Mouse (Mus musculus) layer of hippocampus, adult 2 months (tissue): ENCODE measurements around the gene Ptpdc1. TPM values are rescaled to one million over a fixed set of nuclear protein-coding genes. Genes with fewer than 3 reads are reported as not detected.

Experiments
- DNase-seq, 2 experiments: peaks; one replicate each; pipeline ENCODE4 v3.0.0; 2022; ENCODE audit warnings: low spot score in 2 of 2
- H3K27ac ChIP-seq: fragments of 200-600 bp; 2 replicates; pipeline ENCODE4 v1.8.1; 2022
- H3K4me3 ChIP-seq: fragments of 200-600 bp; 2 replicates; pipeline ENCODE4 v1.8.1; 2022; ENCODE audit warnings: mild to moderate bottlenecking
- CTCF ChIP-seq: fragments of 200-600 bp; conservative IDR thresholded peaks from 2 replicates; pipeline ENCODE4 v1.8.1; 2022; ENCODE audit warnings: antibody characterized with exemption, mild to moderate bottlenecking, moderate library complexity
- total RNA-seq, 2 experiments: library from RNA; stranded (reverse); gene quantifications; 2 replicates each; pipeline ENCODE4 v1.2.3; 2021

The Ptpdc1 gene
- total RNA-seq, 2 experiments from 2014 or later: 37.0 to 44.7 TPM

- Histone ChIP-seq H3K27ac (no peak overlapping the region), H3K4me3 (no peak overlapping the region)
- DNase-seq: no peak
- no peak for TF ChIP-seq CTCF
These were observed 55.8 kb downstream of the Ptpdc1 start for GRCm38 (mm10) chr13:48569576-48570132.

GRCm38 (mm10) chr13:48567646-48568045 is 57.8 kb downstream of the Ptpdc1 start:
- Histone ChIP-seq H3K4me3 (no peak overlapping the region), H3K27ac (peak overlapping the region; percentile 7; the same call in 1 of the 2 replicates)
- no peak for TF ChIP-seq CTCF
- DNase-seq: no peak

GRCm38 (mm10) chr13:48566116-48566935 is 59.1 kb downstream of the Ptpdc1 start:
- DNase-seq: peak; percentile 40 to 59
- Histone ChIP-seq H3K27ac (peak overlapping the region; percentile 89), H3K4me3 (no peak overlapping the region)
- TF ChIP-seq CTCF: no peak

- 0 out of 2 replicates have a peak overlapping the region, but pooled peaks have one; percentile 89 for H3K27ac ChIP-seq
- H3K4me3 ChIP-seq: no peak overlapping the region
- no peak for TF ChIP-seq CTCF
- no peak for DNase-seq
These were observed 60.4 kb downstream of the Ptpdc1 start for GRCm38 (mm10) chr13:48564881-48565600.

GRCm38 (mm10) chr13:48562336-48562735 is 63.1 kb downstream of the Ptpdc1 start:
- no peak for DNase-seq
- H3K27ac ChIP-seq: no peak overlapping the region
- no peak overlapping the region for H3K4me3 ChIP-seq
- no peak for TF ChIP-seq CTCF

- no peak for DNase-seq
These were observed 64.0 kb downstream of the Ptpdc1 start for GRCm38 (mm10) chr13:48561481-48561880.

GRCm38 (mm10) chr13:48555976-48556375 is 69.5 kb downstream of the Ptpdc1 start:
- no peak for TF ChIP-seq CTCF
- Histone ChIP-seq H3K4me3 (no peak overlapping the region), H3K27ac (no peak overlapping the region)
- no peak for DNase-seq

More at GRCm38 (mm10) chr13:48561481-48561880, 64.0 kb downstream of the Ptpdc1 start:
- no peak for TF ChIP-seq CTCF
- no peak overlapping the region for H3K4me3 ChIP-seq
- H3K27ac ChIP-seq: no peak overlapping the region

- H3K27ac ChIP-seq: no peak overlapping the region
- TF ChIP-seq CTCF: no peak
- DNase-seq: no peak
- no peak overlapping the region for H3K4me3 ChIP-seq
These were observed 70.9 kb downstream of the Ptpdc1 start for GRCm38 (mm10) chr13:48554552-48554951.

- no peak overlapping the region for H3K4me3 ChIP-seq
- DNase-seq: no peak
- no peak for TF ChIP-seq CTCF
- peak overlapping the region; percentile 95; the same call in 1 of the 2 replicates for H3K27ac ChIP-seq
These were observed 72.0 kb downstream of the Ptpdc1 start for GRCm38 (mm10) chr13:48553511-48553910.

GRCm38 (mm10) chr13:48552181-48553090 is 73.0 kb downstream of the Ptpdc1 start:
- no peak for TF ChIP-seq CTCF
- H3K27ac ChIP-seq: peak overlapping the region; percentile 95
- H3K4me3 ChIP-seq: peak overlapping the region; percentile 55
- DNase-seq: peak; percentile 81 to 88

GRCm38 (mm10) chr13:48548296-48548695 is 77.2 kb downstream of the Ptpdc1 start:
- H3K27ac ChIP-seq: no peak overlapping the region
- no peak for DNase-seq
- no peak for TF ChIP-seq CTCF
- H3K4me3 ChIP-seq: no peak overlapping the region

GRCm38 (mm10) chr13:48547623-48548022 is 77.8 kb downstream of the Ptpdc1 start:
- H3K27ac ChIP-seq: no peak overlapping the region
- no peak for DNase-seq

More at GRCm38 (mm10) chr13:48547623-48548022, 77.8 kb downstream of the Ptpdc1 start:
- no peak for TF ChIP-seq CTCF
- no peak overlapping the region for H3K4me3 ChIP-seq
